In the genomic region with DNA sequence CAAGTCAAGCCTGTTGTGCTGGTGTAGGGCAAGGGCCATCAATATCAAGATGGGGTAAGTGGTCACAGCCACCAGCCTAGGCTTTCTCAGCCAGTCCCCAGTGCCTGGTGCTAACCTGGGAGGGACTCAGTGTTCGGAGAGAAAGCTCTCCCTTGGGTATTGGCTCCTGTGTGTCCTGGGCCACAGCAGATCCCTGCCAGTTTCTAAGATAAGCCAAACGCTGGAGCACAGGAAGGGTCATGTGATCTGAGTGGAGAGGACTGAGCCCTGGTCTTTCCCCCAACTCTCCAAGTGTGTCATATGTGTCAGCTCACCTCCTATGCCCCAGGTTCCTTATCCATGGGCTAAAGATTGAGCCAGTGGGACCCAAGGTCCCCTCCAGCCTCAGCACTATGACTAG, we compare ENCODE assay signal across 11 mouse cellular contexts. TPM values are rescaled to one million over a fixed set of nuclear protein-coding genes. Genes with fewer than 3 reads are reported as not detected.
DNase-seq lines count a peak whose midpoint lies in the region; ATAC-seq and TF ChIP-seq lines count a peak whose summit lies in the region.
"Had no signal": no experiment of that assay in that cellular context is flagged by ENCODE, and none has a peak within 500 bp of the region (broad histone marks: within the 10 kb centered on the region; RNA-seq: fewer than 3 reads in every experiment).

No protein-coding gene starts in this region.

- H3K9ac ChIP-seq in forebrain, embryonic 12.5 days = no peak overlapping the region
- H3K9ac ChIP-seq in forebrain, embryonic 11.5 days (ENCODE audit: low read length) = no peak overlapping the region
- H3K9ac ChIP-seq in intestine, embryonic 15.5 days = no peak overlapping the region

- H3K36me3 ChIP-seq in forebrain, embryonic 12.5 days (replicated peaks) = no peaks in the 10 kb centered on the region
- H3K36me3 ChIP-seq in forebrain, embryonic 11.5 days (ENCODE audit: control insufficient read depth, insufficient read depth, low read length) = no peaks in the 10 kb centered on the region
- no peaks in the 10 kb centered on the region for H3K36me3 ChIP-seq in heart, embryonic 10.5 days
- H3K36me3 ChIP-seq in intestine, embryonic 15.5 days = no peaks in the 10 kb centered on the region

- 0 out of 2 replicates have a peak overlapping the region, but pooled peaks have one; percentile 97 for H3K4me2 ChIP-seq in forebrain, embryonic 12.5 days
- H3K4me2 ChIP-seq in forebrain, embryonic 11.5 days (ENCODE audit: low read depth, low read length, severe bottlenecking) = no peak overlapping the region
- H3K4me2 ChIP-seq in intestine, embryonic 15.5 days (replicated peaks) = peak overlapping the region; percentile 90

- H3K4me3 ChIP-seq in forebrain, embryonic 12.5 days (replicated peaks) = no peak overlapping the region
- H3K4me3 ChIP-seq in forebrain, embryonic 11.5 days (ENCODE audit: low read depth, low read length) = no peak overlapping the region
- H3K4me3 ChIP-seq in heart, embryonic 10.5 days = no peak overlapping the region
- 0 out of 2 replicates have a peak overlapping the region, but pooled peaks have one; percentile 57 for H3K4me3 ChIP-seq in intestine, embryonic 15.5 days (replicated peaks)
- no peak overlapping the region for H3K4me3 ChIP-seq in gastrocnemius, adult 2 months

- WGBS in forebrain, embryonic 12.5 days = 42% methylated on average over 2 of the region's 2 CpGs
- 34% methylated on average over 2 of the region's 2 CpGs for WGBS in forebrain, embryonic 11.5 days
- 15% methylated on average over 2 of the region's 2 CpGs for WGBS in heart, embryonic 10.5 days
- WGBS in intestine, embryonic 15.5 days = 23% methylated on average over 2 of the region's 2 CpGs

- ATAC-seq in forebrain, embryonic 12.5 days (ENCODE audit: low FRiP score) = no peak
- no peak for ATAC-seq in forebrain, embryonic 11.5 days (replicated peaks; ENCODE audit: low FRiP score)
- no peak; the same call in 1 of the 2 replicates for ATAC-seq in intestine, embryonic 15.5 days
- ATAC-seq: CD4-positive, CD25-positive, alpha-beta regulatory T cell, adult 4 months had no signal

- no peaks in the 10 kb centered on the region for H3K9me3 ChIP-seq in forebrain, embryonic 12.5 days
- no peaks in the 10 kb centered on the region for H3K9me3 ChIP-seq in forebrain, embryonic 11.5 days (ENCODE audit: control insufficient read depth, low read length)
- H3K9me3 ChIP-seq in heart, embryonic 10.5 days = no peaks in the 10 kb centered on the region
- no peaks in the 10 kb centered on the region for H3K9me3 ChIP-seq in intestine, embryonic 15.5 days

- no peak overlapping the region for H3K27ac ChIP-seq in forebrain, embryonic 12.5 days
- no peak overlapping the region for H3K27ac ChIP-seq in forebrain, embryonic 11.5 days (ENCODE audit: low read depth, low read length)
- H3K27ac ChIP-seq in heart, embryonic 10.5 days = peak overlapping the region; percentile 80; the same call in 1 of the 2 replicates
- H3K27ac ChIP-seq in intestine, embryonic 15.5 days = peak overlapping the region; percentile 62
- H3K27ac ChIP-seq in gastrocnemius, adult 2 months = no peak overlapping the region

- TF ChIP-seq CTCF in gastrocnemius, adult 2 months (IDR thresholded peaks at IDR 0.05) = no peak

- H3K4me1 ChIP-seq in forebrain, embryonic 12.5 days = peaks cover 11% of the 10 kb centered on the region
- peaks cover 5% of the 10 kb centered on the region for H3K4me1 ChIP-seq in forebrain, embryonic 11.5 days (replicated peaks; ENCODE audit: control insufficient read depth, insufficient read depth, low read length)
- H3K4me1 ChIP-seq in heart, embryonic 10.5 days = peaks cover 62% of the 10 kb centered on the region
- peaks cover 24% of the 10 kb centered on the region for H3K4me1 ChIP-seq in intestine, embryonic 15.5 days (replicated peaks)

- H3K27me3 ChIP-seq in forebrain, embryonic 12.5 days = peaks cover 66% of the 10 kb centered on the region
- H3K27me3 ChIP-seq in forebrain, embryonic 11.5 days (ENCODE audit: control insufficient read depth, insufficient read depth, low read length) = peaks cover 19% of the 10 kb centered on the region
- H3K27me3 ChIP-seq in heart, embryonic 10.5 days (ENCODE audit: insufficient read depth, poor library complexity, severe bottlenecking) = peaks cover 51% of the 10 kb centered on the region
- peaks cover 26% of the 10 kb centered on the region for H3K27me3 ChIP-seq in intestine, embryonic 15.5 days (replicated peaks)

- DNase-seq in forebrain, embryonic 11.5 days (ENCODE audit: low spot score) = no peak
- DNase-seq in brain, adult 2 months (ENCODE audit: low read depth, low spot score) = peak; percentile 57
- no peak for DNase-seq in heart, embryonic 10.5 days (ENCODE audit: low spot score)
- DNase-seq in gastrocnemius, adult 18-20 months (ENCODE audit: low spot score) = no peak
- DNase-seq in gastrocnemius, adult 2 months = no peak
- no peak for DNase-seq in gastrocnemius, adult 8-10 months (ENCODE audit: low spot score in 2 of 2)
- DNase-seq: kidney, adult 8-10 months had no signal

- intact Hi-C loops in gastrocnemius, adult 2 months (cut with DNase I) = no loop called here

RNA-seq across cellular contexts. Expression of a gene that starts 0.9 kb away (rescaled TPM):
- 0.54 and 0.64 TPM in 2 replicates for polyA plus RNA-seq in forebrain, embryonic 12.5 days (2016; fragmentation: Nextera tagmentation; extraction: Ambion mirVana)
- polyA plus RNA-seq in forebrain, embryonic 11.5 days (2014; fragmentation: Nextera tagmentation; extraction: Ambion mirVana) = 0.20 and 0.24 TPM in 2 replicates
- 17.0 and 34.2 TPM in 2 replicates for polyA plus RNA-seq in heart, embryonic 10.5 days (2016; fragmentation: Nextera tagmentation; extraction: Ambion mirVana)
- polyA plus RNA-seq in intestine, embryonic 15.5 days (2015; fragmentation: Nextera tagmentation; extraction: Ambion mirVana) = 24.4 and 24.9 TPM in 2 replicates
- under 1 TPM; 0.18 to 0.59 TPM for total RNA-seq in gastrocnemius, adult 18-20 months (2021)
- under 1 TPM; 0.26 to 0.33 TPM for total RNA-seq in gastrocnemius, adult 2 months (2021)
- 1 to 10 TPM in 1 of 4 experiments, under 1 TPM in 3; 0.17 to 1.2 (median 0.39) TPM for total RNA-seq in gastrocnemius, adult 8-10 months (2022)

RNA-seq across cellular contexts. Expression of a gene that starts 41.5 kb away (rescaled TPM):
- polyA plus RNA-seq in forebrain, embryonic 12.5 days (2016; fragmentation: Nextera tagmentation; extraction: Ambion mirVana) = not detected in 2 replicates
- polyA plus RNA-seq in forebrain, embryonic 11.5 days (2014; fragmentation: Nextera tagmentation; extraction: Ambion mirVana) = not detected in 2 replicates
- polyA plus RNA-seq in heart, embryonic 10.5 days (2016; fragmentation: Nextera tagmentation; extraction: Ambion mirVana) = not detected in 2 replicates
- polyA plus RNA-seq in intestine, embryonic 15.5 days (2015; fragmentation: Nextera tagmentation; extraction: Ambion mirVana) = not detected in 2 replicates
- total RNA-seq in gastrocnemius, adult 18-20 months (2021) = not detected
- not detected for total RNA-seq in gastrocnemius, adult 2 months (2021)
- not detected for total RNA-seq in gastrocnemius, adult 8-10 months (2022)
- total RNA-seq: left cerebral cortex, postnatal 14 days had no signal
- polyA plus RNA-seq: CD4-positive, CD25-positive, alpha-beta regulatory T cell, adult 4 months had no signal

Comparison
In these comparisons a context has a peak if more than half of its experiments do, and no peak if none do; other contexts are left out.
1. H3K27ac ChIP-seq: peak in heart, embryonic 10.5 days (single experiment) and intestine, embryonic 15.5 days (single experiment); none in forebrain, embryonic 12.5 days (single experiment), forebrain, embryonic 11.5 days (single experiment) and gastrocnemius, adult 2 months (single experiment).
2. RNA of a gene that starts 0.9 kb away (polyA plus RNA-seq): 24.4 to 24.9 TPM in intestine, embryonic 15.5 days and 17.0 to 34.2 TPM in heart, embryonic 10.5 days; 0.54 to 0.64 TPM in forebrain, embryonic 12.5 days and 0.20 to 0.24 TPM in forebrain, embryonic 11.5 days; every median in the first group is over 10 times any median in the second.